Mouse (Mus musculus) ES-Bruce4 (cell line): ENCODE data around the gene Dcst2. TPM values are rescaled to one million over a fixed set of nuclear protein-coding genes. Genes with fewer than 3 reads are reported as not detected.

Experiments
- H3K27ac ChIP-seq: 2 replicates; pipeline ENCODE4 v1.5.1; 2012; ENCODE audit warnings: low read length, inconsistent platforms; ENCODE audit not compliant: insufficient read depth
- H3K27me3 ChIP-seq: 2 replicates; pipeline ENCODE4 v1.6.1; 2012; ENCODE audit warnings: mild to moderate bottlenecking, low read length, inconsistent platforms; ENCODE audit not compliant: control insufficient read depth, poor library complexity, insufficient read depth, severe bottlenecking
- H3K36me3 ChIP-seq: 2 replicates; pipeline ENCODE4 v1.6.1; 2012; ENCODE audit warnings: inconsistent platforms, mild to moderate bottlenecking, low read length, moderate library complexity; ENCODE audit not compliant: control insufficient read depth, poor library complexity, insufficient read depth, severe bottlenecking
- H3K4me1 ChIP-seq: one replicate; pipeline ENCODE4 v1.8.1; 2011; ENCODE audit warnings: low read length; ENCODE audit not compliant: control insufficient read depth, insufficient read depth
- H3K4me3 ChIP-seq: 2 replicates; pipeline ENCODE4 v1.5.1; 2011; ENCODE audit warnings: low read depth, mild to moderate bottlenecking, low read length
- H3K9ac ChIP-seq: 2 replicates; pipeline ENCODE4 v1.6.1; 2012; ENCODE audit warnings: low read depth, mild to moderate bottlenecking, inconsistent platforms; ENCODE audit not compliant: poor library complexity, severe bottlenecking
- H3K9me3 ChIP-seq: replicated peaks from 2 replicates; pipeline ENCODE4 v1.6.1; 2012; ENCODE audit warnings: mild to moderate bottlenecking, low read length, inconsistent platforms; ENCODE audit not compliant: control insufficient read depth, poor library complexity, insufficient read depth, severe bottlenecking
- CTCF ChIP-seq: IDR thresholded peaks from one replicate; pipeline ENCODE4 v1.8.1; 2011; ENCODE audit warnings: low read depth, low read length
- EP300 ChIP-seq: IDR thresholded peaks from 2 replicates; pipeline ENCODE4 v1.6.1; 2011; ENCODE audit warnings: low read depth, low read length; ENCODE audit not compliant: insufficient read depth
- POLR2A ChIP-seq: IDR thresholded peaks from one replicate; pipeline ENCODE4 v1.8.1; 2011; ENCODE audit warnings: low read length; ENCODE audit not compliant: insufficient read depth
- polyA plus RNA-seq: library from polyadenylated mRNA; stranded (reverse); fragments of >200 nt; gene quantifications from 2 replicates; pipeline ENCODE4 v1.2.4, GENCODE M21; 2011; ENCODE audit warnings: low read depth; ENCODE audit not compliant: missing spikeins, insufficient read depth, insufficient read length

Gene Dcst2
- polyA plus RNA-seq, 1 experiment, result 0.25 TPM

GRCm38 (mm10) chr3:89364631-89365030, 2.9 kb downstream of the Dcst2 start:
- Histone ChIP-seq H3K27me3 (no peaks in the 10 kb centered on the region), H3K27ac (no peak overlapping the region), H3K9ac (no peak overlapping the region), H3K4me3 (no peak overlapping the region), H3K9me3 (no peaks in the 10 kb centered on the region), H3K36me3 (no peaks in the 10 kb centered on the region), H3K4me1 (no peaks in the 10 kb centered on the region)
- no peak for TF ChIP-seq POLR2A
- TF ChIP-seq EP300, result no peak
- no peak for TF ChIP-seq CTCF

- Histone ChIP-seq H3K9me3 (no peaks in the 10 kb centered on the region), H3K36me3 (no peaks in the 10 kb centered on the region), H3K4me3 (peak within 1 kb of the TSS; percentile 18), H3K4me1 (no peaks in the 10 kb centered on the region), H3K27me3 (no peaks in the 10 kb centered on the region), H3K9ac (no peak within 1 kb of the TSS), H3K27ac (no peak within 1 kb of the TSS)
- TF ChIP-seq CTCF, result no peak
- TF ChIP-seq POLR2A, result no peak
- no peak for TF ChIP-seq EP300
These were observed 3.3 kb downstream of the Dcst2 start, which contains the start of gene Dcst1 for GRCm38 (mm10) chr3:89365153-89365485. Dcst1 (minus strand) TSS chr3:89365253.

GRCm38 (mm10) chr3:89365486-89366414, 4.0 kb downstream of the Dcst2 start:
- Histone ChIP-seq H3K27ac (no peak overlapping the region), H3K4me3 (peak overlapping the region; percentile 18), H3K27me3 (no peaks in the 10 kb centered on the region), H3K9me3 (no peaks in the 10 kb centered on the region), H3K36me3 (no peaks in the 10 kb centered on the region), H3K4me1 (peaks cover 2% of the 10 kb centered on the region), H3K9ac (no peak overlapping the region)
- TF ChIP-seq EP300, result no peak
- TF ChIP-seq CTCF, result no peak
- no peak for TF ChIP-seq POLR2A

DNA sequence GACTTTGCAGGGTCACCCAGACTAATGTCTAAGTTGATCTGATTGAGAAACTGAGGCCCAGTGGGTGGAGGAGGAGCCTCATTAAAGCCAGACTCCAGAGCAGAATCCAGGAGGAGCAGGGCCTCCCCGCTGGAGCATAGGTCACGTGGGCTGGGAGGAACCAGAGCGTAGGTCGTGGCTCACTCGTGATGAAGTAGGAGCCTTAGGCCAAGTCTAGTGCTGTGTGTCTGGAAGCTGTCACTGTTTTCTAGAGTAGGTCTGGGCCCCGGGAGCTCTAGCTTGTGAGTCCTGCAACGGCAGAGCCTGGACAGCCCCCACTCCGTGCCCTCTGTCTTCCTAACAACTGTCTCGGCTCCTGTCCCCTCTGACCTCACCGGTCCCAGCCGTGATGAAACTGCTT, 5.6 kb downstream of the Dcst2 start:
- no peaks in the 10 kb centered on the region for H3K27me3 ChIP-seq
- no peak overlapping the region for H3K4me3 ChIP-seq
- H3K36me3 ChIP-seq, result no peaks in the 10 kb centered on the region
- TF ChIP-seq EP300 (no peak), POLR2A (no peak), CTCF (no peak)
- no peaks in the 10 kb centered on the region for H3K9me3 ChIP-seq
- H3K27ac ChIP-seq, result no peak overlapping the region
- peaks cover 2% of the 10 kb centered on the region for H3K4me1 ChIP-seq
- H3K9ac ChIP-seq, result no peak overlapping the region

GRCm38 (mm10) chr3:89373581-89374231, 11.9 kb downstream of the Dcst2 start:
- Histone ChIP-seq H3K9ac (no peak overlapping the region), H3K36me3 (no peaks in the 10 kb centered on the region; the same call in 1 of the 2 replicates), H3K27me3 (no peaks in the 10 kb centered on the region), H3K4me3 (no peak overlapping the region), H3K4me1 (peaks cover 4% of the 10 kb centered on the region), H3K27ac (peak overlapping the region; percentile 74), H3K9me3 (no peaks in the 10 kb centered on the region)
- TF ChIP-seq CTCF (no peak), POLR2A (no peak), EP300 (no peak)

DNA sequence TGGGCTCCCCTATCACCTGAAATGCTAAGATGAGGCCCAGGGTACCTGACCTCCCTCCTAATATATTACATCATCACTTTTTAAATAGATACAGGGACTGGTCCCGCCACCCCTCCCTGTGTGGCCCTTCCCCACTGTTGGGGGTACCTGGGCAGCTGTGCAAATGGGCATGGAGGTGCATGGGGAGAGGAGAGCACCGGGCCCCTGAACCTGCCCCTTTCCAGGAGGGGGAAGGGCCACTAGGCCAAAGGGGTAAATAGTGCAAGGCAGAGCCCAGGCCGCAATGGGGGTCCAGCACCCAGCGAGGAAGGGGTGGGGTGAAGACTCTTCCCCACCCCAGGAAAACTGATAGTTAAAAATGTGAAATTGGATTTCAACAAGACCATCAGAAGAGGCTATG, 16.1 kb downstream of the Dcst2 start:
- H3K27me3 ChIP-seq, result no peaks in the 10 kb centered on the region
- peak overlapping the region; percentile 5; the same call in 1 of the 2 replicates for H3K27ac ChIP-seq
- H3K4me3 ChIP-seq, result no peak overlapping the region; the same call in 1 of the 2 replicates
- peaks cover 13% of the 10 kb centered on the region for H3K4me1 ChIP-seq
- no peaks in the 10 kb centered on the region for H3K9me3 ChIP-seq
- no peak for TF ChIP-seq EP300
- TF ChIP-seq CTCF, result no peak
- TF ChIP-seq POLR2A, result no peak
- H3K9ac ChIP-seq, result 0 out of 2 replicates have a peak overlapping the region, but pooled peaks have one; percentile 49
- no peaks in the 10 kb centered on the region; the same call in 1 of the 2 replicates for H3K36me3 ChIP-seq
